Mouse (Mus musculus): ENCODE measurements around the gene Wscd1. TPM values are rescaled to one million over a fixed set of nuclear protein-coding genes. Genes with fewer than 3 reads are reported as not detected.

The Wscd1 gene
- polyA plus RNA-seq, 1 experiment, result 106 TPM

DNA sequence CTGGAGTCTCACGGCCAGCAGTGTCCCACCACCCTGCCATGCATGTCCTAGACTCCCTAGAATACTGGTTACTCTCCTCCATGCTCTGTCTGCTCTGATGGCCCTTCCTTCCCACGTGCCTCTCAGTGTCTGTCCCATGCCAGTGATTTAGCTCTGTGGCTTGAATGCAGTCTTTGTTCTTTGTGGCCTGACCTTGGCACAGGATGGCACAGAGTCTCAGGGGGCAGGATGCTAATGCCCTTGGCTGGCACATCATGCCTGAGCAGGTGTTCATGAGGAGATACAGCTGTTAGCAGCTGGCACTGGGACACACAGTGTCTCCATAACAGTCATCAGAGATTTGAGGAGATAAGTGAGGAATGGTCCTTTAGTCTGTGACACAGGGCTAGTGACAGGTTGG lies 20.8 kb downstream of the Wscd1 start:
- 43% methylated on average over 2 of the region's 2 CpGs for WGBS
- H3K27ac ChIP-seq (ENCODE audit: insufficient read depth, low read length), result no peak overlapping the region; the same call in 1 of the 2 replicates
- peak in 1 of 2 experiments; percentile 44 for DNase-seq

DNA sequence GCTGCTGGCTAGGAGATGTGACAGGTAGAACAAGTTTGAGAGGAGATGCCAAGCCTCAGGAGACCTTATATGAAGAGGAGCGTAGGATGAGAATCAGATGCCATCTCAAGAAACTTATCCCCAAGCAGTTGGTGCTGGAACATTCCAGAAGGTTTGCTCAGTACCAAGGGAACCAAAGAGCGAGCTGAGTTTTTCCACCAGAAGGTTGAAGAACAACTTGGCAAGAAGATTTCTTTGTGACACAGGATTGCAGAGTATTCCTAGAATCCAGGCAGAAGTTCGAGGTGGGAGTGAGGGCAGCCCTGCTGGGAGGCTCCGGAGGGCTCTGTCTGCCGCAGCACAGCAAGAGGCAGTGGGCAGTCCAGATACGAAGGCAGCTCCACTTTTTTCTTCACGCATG lies 21.4 kb downstream of the Wscd1 start:
- no peaks in the 10 kb centered on the region for H3K27me3 ChIP-seq (ENCODE audit: control insufficient read depth, insufficient read depth, low read length)
- H3K27ac ChIP-seq (ENCODE audit: insufficient read depth, low read length), result no peak overlapping the region; the same call in 1 of the 2 replicates
- no peak for TF ChIP-seq CTCF (IDR thresholded peaks at IDR 0.05; ENCODE audit: borderline replicate concordance, insufficient read depth, low read depth, low read length)
- TF ChIP-seq POLR2A (IDR thresholded peaks at IDR 0.05; ENCODE audit: borderline replicate concordance, insufficient read depth, low read length), result no peak
- H3K4me3 ChIP-seq (replicated peaks; ENCODE audit: insufficient read depth, low read depth, low read length), result no peak overlapping the region
- peaks cover 35% of the 10 kb centered on the region for H3K4me1 ChIP-seq (ENCODE audit: control insufficient read depth, insufficient read depth, low read length)
- 65% methylated on average over 7 of the region's 7 CpGs for WGBS
- no peak for DNase-seq

More for the DNA sequence above, 20.8 kb downstream of the Wscd1 start:
- Histone ChIP-seq H3K27me3 (ENCODE audit: control insufficient read depth, insufficient read depth, low read length) (no peaks in the 10 kb centered on the region), H3K4me3 (replicated peaks; ENCODE audit: insufficient read depth, low read depth, low read length) (no peak overlapping the region), H3K4me1 (ENCODE audit: control insufficient read depth, insufficient read depth, low read length) (peaks cover 35% of the 10 kb centered on the region)
- TF ChIP-seq POLR2A (IDR thresholded peaks at IDR 0.05; ENCODE audit: borderline replicate concordance, insufficient read depth, low read length) (no peak), CTCF (IDR thresholded peaks at IDR 0.05; ENCODE audit: borderline replicate concordance, insufficient read depth, low read depth, low read length) (no peak)

- Histone ChIP-seq H3K4me1 (ENCODE audit: control insufficient read depth, insufficient read depth, low read length) (peaks cover 30% of the 10 kb centered on the region), H3K27ac (ENCODE audit: insufficient read depth, low read length) (peak overlapping the region; percentile 5; the same call in 1 of the 2 replicates), H3K27me3 (ENCODE audit: control insufficient read depth, insufficient read depth, low read length) (no peaks in the 10 kb centered on the region), H3K4me3 (replicated peaks; ENCODE audit: insufficient read depth, low read depth, low read length) (no peak overlapping the region)
- no peak for TF ChIP-seq POLR2A (IDR thresholded peaks at IDR 0.05; ENCODE audit: borderline replicate concordance, insufficient read depth, low read length)
- no peak for TF ChIP-seq CTCF (IDR thresholded peaks at IDR 0.05; ENCODE audit: borderline replicate concordance, insufficient read depth, low read depth, low read length)
- WGBS, result 12% methylated on average over 6 of the region's 6 CpGs
- DNase-seq, result peak in 1 of 2 experiments; percentile 46
Measured at GRCm38 (mm10) chr11:71772056-71772455, 22.3 kb downstream of the Wscd1 start.

- H3K27ac ChIP-seq (ENCODE audit: insufficient read depth, low read length), result peak overlapping the region; percentile 55; the same call in 1 of the 2 replicates
- no peak for TF ChIP-seq CTCF (IDR thresholded peaks at IDR 0.05; ENCODE audit: borderline replicate concordance, insufficient read depth, low read depth, low read length)
- no peak for TF ChIP-seq POLR2A (IDR thresholded peaks at IDR 0.05; ENCODE audit: borderline replicate concordance, insufficient read depth, low read length)
Measured at GRCm38 (mm10) chr11:71772802-71773201, 23.1 kb downstream of the Wscd1 start.

GRCm38 (mm10) chr11:71773986-71774767 lies 24.5 kb downstream of the Wscd1 start:
- TF ChIP-seq POLR2A (IDR thresholded peaks at IDR 0.05; ENCODE audit: borderline replicate concordance, insufficient read depth, low read length) (no peak), CTCF (IDR thresholded peaks at IDR 0.05; ENCODE audit: borderline replicate concordance, insufficient read depth, low read depth, low read length) (no peak)
- DNase-seq, result no peak
- Histone ChIP-seq H3K4me3 (replicated peaks; ENCODE audit: insufficient read depth, low read depth, low read length) (no peak overlapping the region), H3K4me1 (ENCODE audit: control insufficient read depth, insufficient read depth, low read length) (peaks cover 28% of the 10 kb centered on the region), H3K27ac (ENCODE audit: insufficient read depth, low read length) (no peak overlapping the region), H3K27me3 (ENCODE audit: control insufficient read depth, insufficient read depth, low read length) (no peaks in the 10 kb centered on the region)
- 54% methylated on average over 16 of the region's 16 CpGs for WGBS

More at GRCm38 (mm10) chr11:71772802-71773201, 23.1 kb downstream of the Wscd1 start:
- H3K4me3 ChIP-seq (replicated peaks; ENCODE audit: insufficient read depth, low read depth, low read length), result no peak overlapping the region
- H3K27me3 ChIP-seq (ENCODE audit: control insufficient read depth, insufficient read depth, low read length), result no peaks in the 10 kb centered on the region
- WGBS, result 78% methylated on average over 4 of the region's 4 CpGs
- DNase-seq, result no peak
- H3K4me1 ChIP-seq (ENCODE audit: control insufficient read depth, insufficient read depth, low read length), result peaks cover 28% of the 10 kb centered on the region

DNA sequence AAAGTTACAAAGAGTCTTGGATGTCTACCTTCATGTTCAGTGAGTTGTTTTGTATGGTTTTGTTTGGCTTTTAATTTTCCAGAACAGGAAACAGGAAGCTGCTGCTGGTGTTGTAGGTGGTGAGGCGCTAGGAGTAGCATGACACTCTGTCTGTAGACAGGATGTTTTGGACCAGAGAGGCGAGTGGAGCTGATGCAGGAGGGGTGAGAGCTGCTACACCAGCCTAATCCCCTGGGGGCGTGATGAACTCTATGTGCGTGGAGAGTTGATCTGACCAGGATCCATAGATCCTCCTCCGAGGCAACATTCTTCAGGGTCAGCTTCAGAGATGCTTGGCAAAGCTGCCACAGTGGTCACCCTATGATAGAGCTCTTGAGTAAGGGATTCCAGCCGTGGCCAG lies 25.3 kb downstream of the Wscd1 start:
- 94% methylated on average over 6 of the region's 6 CpGs for WGBS
- no peak for DNase-seq
- no peak for TF ChIP-seq POLR2A (IDR thresholded peaks at IDR 0.05; ENCODE audit: borderline replicate concordance, insufficient read depth, low read length)
- no peak for TF ChIP-seq CTCF (IDR thresholded peaks at IDR 0.05; ENCODE audit: borderline replicate concordance, insufficient read depth, low read depth, low read length)
- Histone ChIP-seq H3K4me3 (replicated peaks; ENCODE audit: insufficient read depth, low read depth, low read length) (no peak overlapping the region), H3K27me3 (ENCODE audit: control insufficient read depth, insufficient read depth, low read length) (no peaks in the 10 kb centered on the region), H3K4me1 (ENCODE audit: control insufficient read depth, insufficient read depth, low read length) (peaks cover 28% of the 10 kb centered on the region), H3K27ac (ENCODE audit: insufficient read depth, low read length) (no peak overlapping the region)

DNA sequence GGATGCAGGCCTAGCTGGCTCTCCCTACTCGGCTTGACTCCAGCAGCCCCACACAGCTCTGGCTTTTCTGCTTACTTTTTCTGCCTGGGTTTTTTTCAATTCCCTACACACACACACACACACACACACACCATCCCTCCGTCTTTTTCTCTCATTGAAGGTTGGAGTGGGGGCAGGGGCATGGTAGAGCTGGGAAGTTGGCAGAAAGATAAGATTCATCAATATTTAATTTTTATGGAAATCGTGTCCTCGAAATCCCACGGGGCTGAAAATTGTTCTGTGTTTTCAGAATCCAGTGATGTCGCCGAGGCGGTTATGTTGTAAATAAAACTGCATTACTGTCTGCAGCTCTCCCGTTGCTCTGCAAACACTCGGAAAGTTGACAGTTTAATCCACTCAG lies 29.9 kb downstream of the Wscd1 start:
- no peaks in the 10 kb centered on the region for H3K4me1 ChIP-seq (ENCODE audit: control insufficient read depth, insufficient read depth, low read length)
- no peaks in the 10 kb centered on the region for H3K27me3 ChIP-seq (ENCODE audit: control insufficient read depth, insufficient read depth, low read length)
- 73% methylated on average over 10 of the region's 10 CpGs for WGBS
- TF ChIP-seq CTCF (IDR thresholded peaks at IDR 0.05; ENCODE audit: borderline replicate concordance, insufficient read depth, low read depth, low read length) (no peak), POLR2A (IDR thresholded peaks at IDR 0.05; ENCODE audit: borderline replicate concordance, insufficient read depth, low read length) (no peak)
- DNase-seq, result no peak
- H3K4me3 ChIP-seq (replicated peaks; ENCODE audit: insufficient read depth, low read depth, low read length), result no peak overlapping the region
- H3K27ac ChIP-seq (ENCODE audit: insufficient read depth, low read length), result no peak overlapping the region
